Comparison of ENCODE assay signal across 8 mouse cellular contexts in the genomic region with DNA sequence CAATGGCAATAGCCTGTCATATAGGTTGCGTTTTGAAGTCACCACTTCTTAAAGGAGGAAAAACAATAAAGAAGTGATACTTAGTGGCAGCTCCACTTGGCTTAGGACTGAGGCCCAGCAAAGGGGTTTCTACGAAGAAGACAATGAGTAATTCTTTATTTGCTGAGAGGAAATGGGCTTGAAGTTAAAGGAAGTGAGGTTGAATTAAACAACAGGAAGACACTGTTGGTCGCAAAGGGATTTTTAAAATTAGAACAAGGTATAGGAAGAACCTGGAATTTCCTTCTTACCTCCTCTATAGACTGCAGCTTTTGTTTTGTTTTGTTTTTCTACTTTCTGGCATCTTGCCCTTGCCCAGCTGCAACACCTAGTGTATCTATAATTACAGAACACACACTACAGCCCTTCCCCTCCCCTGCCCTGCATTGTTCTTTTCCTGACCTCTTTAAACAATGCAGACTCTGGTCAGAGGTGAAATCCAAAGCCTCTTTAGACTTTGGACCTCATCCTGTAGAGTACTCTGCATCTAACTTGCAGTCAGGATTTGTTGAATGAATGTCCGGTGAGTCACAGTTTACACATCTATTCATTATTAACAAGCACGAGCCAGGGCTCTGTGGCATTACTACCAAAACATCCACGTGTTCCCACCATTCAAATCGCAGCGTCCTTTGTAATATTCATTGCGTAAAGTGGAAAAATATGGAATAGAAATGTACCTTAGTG.
DNase-seq lines count a peak whose midpoint lies in the region; ATAC-seq and TF ChIP-seq lines count a peak whose summit lies in the region.

No protein-coding gene starts in this region.

- WGBS in embryonic facial prominence, embryonic 13.5 days, result 74% methylated on average over 9 of the region's 9 CpGs
- WGBS in embryonic facial prominence, embryonic 10.5 days, result 77% methylated on average over 9 of the region's 9 CpGs
- 59% methylated on average over 9 of the region's 9 CpGs for WGBS in forebrain, embryonic 15.5 days

- H3K4me3 ChIP-seq in embryonic facial prominence, embryonic 13.5 days, result no peak overlapping the region
- H3K4me3 ChIP-seq in embryonic facial prominence, embryonic 10.5 days, result no peak overlapping the region
- no peak overlapping the region for H3K4me3 ChIP-seq in forebrain, embryonic 15.5 days
- H3K4me3 ChIP-seq in left cerebral cortex, adult 2 months, result no peak overlapping the region

- ATAC-seq in embryonic facial prominence, embryonic 13.5 days (ENCODE audit: insufficient number of reproducible peaks, insufficient read depth, low FRiP score, low TSS enrichment, low read depth), result no peak
- no peak for ATAC-seq in forebrain, embryonic 15.5 days (replicated peaks)

- H3K27me3 ChIP-seq in embryonic facial prominence, embryonic 13.5 days, result no peaks in the 10 kb centered on the region
- H3K27me3 ChIP-seq in embryonic facial prominence, embryonic 10.5 days (replicated peaks; ENCODE audit: low read depth, poor library complexity, severe bottlenecking), result no peaks in the 10 kb centered on the region
- H3K27me3 ChIP-seq in forebrain, embryonic 15.5 days, result no peaks in the 10 kb centered on the region

- intact Hi-C loops in left cerebral cortex, adult 2 months (cut with DNase I), result no loop called here

- H3K9ac ChIP-seq in embryonic facial prominence, embryonic 13.5 days, result no peak overlapping the region
- no peak overlapping the region for H3K9ac ChIP-seq in forebrain, embryonic 15.5 days (replicated peaks)

- no peak for TF ChIP-seq CTCF in left cerebral cortex, adult 2 months (IDR thresholded peaks at IDR 0.05)

- no peak overlapping the region for H3K4me2 ChIP-seq in embryonic facial prominence, embryonic 13.5 days
- no peak overlapping the region for H3K4me2 ChIP-seq in forebrain, embryonic 15.5 days (replicated peaks)

- no peaks in the 10 kb centered on the region for H3K9me3 ChIP-seq in embryonic facial prominence, embryonic 13.5 days
- no peaks in the 10 kb centered on the region for H3K9me3 ChIP-seq in embryonic facial prominence, embryonic 10.5 days
- H3K9me3 ChIP-seq in forebrain, embryonic 15.5 days, result no peaks in the 10 kb centered on the region

- H3K36me3 ChIP-seq in embryonic facial prominence, embryonic 13.5 days, result no peaks in the 10 kb centered on the region
- no peaks in the 10 kb centered on the region for H3K36me3 ChIP-seq in embryonic facial prominence, embryonic 10.5 days (replicated peaks)
- no peaks in the 10 kb centered on the region for H3K36me3 ChIP-seq in forebrain, embryonic 15.5 days

- H3K27ac ChIP-seq in embryonic facial prominence, embryonic 13.5 days, result peak overlapping the region; percentile 51; the same call in 1 of the 2 replicates
- H3K27ac ChIP-seq in embryonic facial prominence, embryonic 10.5 days (replicated peaks), result no peak overlapping the region; the same call in 1 of the 2 replicates
- H3K27ac ChIP-seq in forebrain, embryonic 15.5 days (replicated peaks), result peak overlapping the region; percentile 84
- no peak overlapping the region for H3K27ac ChIP-seq in left cerebral cortex, adult 2 months

- DNase-seq in embryonic facial prominence, embryonic 10.5 days (ENCODE audit: low spot score), result no peak
- peak; percentile 49 for DNase-seq in kidney, adult 11 months
- DNase-seq in lung, postnatal 25 days (ENCODE audit: low spot score), result peak; percentile 41
- no peak for DNase-seq in layer of hippocampus, adult 9-11 months
- no peak for DNase-seq in cerebellum, adult 18-20 months
- no peak for DNase-seq in left cerebral cortex, adult 2 months (ENCODE audit: extremely low spot score in 1 of 2, low spot score in 2 of 2)

- H3K4me1 ChIP-seq in embryonic facial prominence, embryonic 13.5 days, result peaks cover 12% of the 10 kb centered on the region
- peaks cover 14% of the 10 kb centered on the region; the same call in 1 of the 2 replicates for H3K4me1 ChIP-seq in embryonic facial prominence, embryonic 10.5 days
- H3K4me1 ChIP-seq in forebrain, embryonic 15.5 days, result peaks cover 17% of the 10 kb centered on the region

Comparison
In these comparisons a context has a peak if more than half of its experiments do, and no peak if none do; other contexts are left out.
1. H3K27ac ChIP-seq: peak in embryonic facial prominence, embryonic 13.5 days (single experiment) and forebrain, embryonic 15.5 days (single experiment); none in embryonic facial prominence, embryonic 10.5 days (single experiment) and left cerebral cortex, adult 2 months (single experiment).
2. DNase-seq: peak in kidney, adult 11 months (single experiment) and lung, postnatal 25 days (single experiment); none in embryonic facial prominence, embryonic 10.5 days (single experiment), layer of hippocampus, adult 9-11 months (single experiment), cerebellum, adult 18-20 months (0 of 2) and left cerebral cortex, adult 2 months (0 of 2).